15 mouse cellular contexts compared by ENCODE assay signal in genomic region chr17:73574186-73574585, GRCm38 (mm10).
"Had no signal": no experiment of that assay in that cellular context is flagged by ENCODE, and none has a peak within 500 bp of the region (broad histone marks: within the 10 kb centered on the region; RNA-seq: fewer than 3 reads in every experiment).

No protein-coding gene starts in this region.

- H3K36me3 ChIP-seq: limb, embryonic 15.5 days had no signal

- H3K4me1 ChIP-seq: limb, embryonic 15.5 days had no signal

- H3K9me3 ChIP-seq: limb, embryonic 15.5 days had no signal

- H3K4me2 ChIP-seq: limb, embryonic 15.5 days; liver, embryonic 11.5 days; lung, embryonic 14.5 days; midbrain, embryonic 11.5 days had no signal

- H3K27ac ChIP-seq: kidney, postnatal 0 days; limb, embryonic 15.5 days; liver, embryonic 14.5 days had no signal

- DNase-seq: kidney, postnatal 25 days; layer of hippocampus, postnatal 36 days; left cerebral cortex, postnatal 4 days; liver, postnatal 0 days; lung, postnatal 10 days; lung, postnatal 4 days; midbrain, embryonic 14.5 days; thymus, adult 18-20 months; thymus, postnatal 36 days had no signal

- ATAC-seq: liver, postnatal 0 days had no signal

- H3K9ac ChIP-seq: limb, embryonic 15.5 days; liver, embryonic 14.5 days; liver, postnatal 0 days; lung, embryonic 14.5 days had no signal

- H3K27me3 ChIP-seq: limb, embryonic 15.5 days had no signal

- H3K4me3 ChIP-seq: limb, embryonic 15.5 days had no signal
